Mouse (Mus musculus) macrophage (primary cell): ENCODE results near the gene Wfdc21. TPM values are rescaled to one million over a fixed set of nuclear protein-coding genes. Genes with fewer than 3 reads are reported as not detected.

ENCODE experiments used
- H3K27ac ChIP-seq: fragments of 350-480 bp; formaldehyde crosslinking; 2 replicates; pipeline ENCODE4 v1.9.0; 2021
- H3K36me3 ChIP-seq: fragments of 350-480 bp; formaldehyde crosslinking; 2 replicates; pipeline ENCODE4 v1.9.0; 2021; ENCODE audit errors: inconsistent target
- H3K4me3 ChIP-seq: fragments of 350-480 bp; formaldehyde crosslinking; 2 replicates; pipeline ENCODE4 v1.9.0; 2021; ENCODE audit errors: inconsistent target
- H3K79me2 ChIP-seq: fragments of 350-480 bp; formaldehyde crosslinking; 2 replicates; pipeline ENCODE4 v1.9.0; 2021; ENCODE audit errors: inconsistent target
- WGBS: methylation state at CpG from one replicate; pipeline ENCODE4 v1.1.7; 2026; ENCODE audit warnings: inconsistent platforms; ENCODE audit not compliant: missing documents; 5-methylcytosine and 5-hydroxymethylcytosine counted together
- polyA plus RNA-seq: library from polyadenylated mRNA; stranded (reverse); fragments of 250-400 nt; gene quantifications from 3 replicates; pipeline ENCODE4 v1.2.4, GENCODE M21; 2018; ENCODE audit warnings: inconsistent platforms

Wfdc21 gene
- polyA plus RNA-seq, 1 experiment from 2014 or later, result 1.2 TPM

- Histone ChIP-seq H3K36me3 (peaks cover 96% of the 10 kb centered on the region), H3K79me2 (no peaks in the 10 kb centered on the region)
- WGBS, result 46% methylated on average over 8 of the region's 8 CpGs
Measured at GRCm38 (mm10) chr11:83776798-83777197, 30.1 kb downstream of the Wfdc21 start.

DNA sequence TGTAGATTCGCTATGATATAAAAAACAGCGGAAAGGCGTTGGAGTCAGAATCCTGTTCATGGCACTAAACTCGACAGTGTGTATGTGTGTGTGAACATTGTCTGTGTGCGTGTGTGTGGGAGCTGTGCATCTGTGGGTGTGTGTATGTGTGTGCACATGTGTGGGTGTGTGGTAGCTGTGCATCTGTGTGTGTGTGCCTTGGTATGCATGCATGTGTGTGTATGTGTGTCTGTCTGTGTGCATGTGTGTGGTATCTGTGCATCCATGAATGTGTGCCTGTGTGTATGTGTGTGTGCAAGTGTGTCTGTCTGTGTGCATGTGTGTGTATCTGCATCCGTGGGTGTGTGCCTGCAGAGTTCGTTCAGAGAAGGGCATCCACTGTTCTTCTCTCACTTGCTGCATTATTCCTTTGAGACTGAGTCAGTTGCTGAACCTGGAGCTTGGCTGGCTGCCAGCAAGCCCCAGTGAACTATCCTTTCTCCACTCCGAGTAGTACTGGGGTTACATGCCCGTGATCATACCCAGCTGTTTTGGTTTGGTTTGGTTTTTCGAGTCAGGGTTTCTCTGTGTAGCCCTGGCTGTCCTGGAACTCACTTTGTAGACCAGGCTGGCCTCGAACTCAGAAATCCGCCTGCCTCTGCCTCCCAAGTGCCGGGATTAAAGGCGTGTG lies 37.3 kb downstream of the Wfdc21 start:
- WGBS, result 97% methylated on average over 11 of the region's 14 CpGs
- H3K36me3 ChIP-seq, result peaks cover 43% of the 10 kb centered on the region

More at GRCm38 (mm10) chr11:83776798-83777197, 30.1 kb downstream of the Wfdc21 start:
- H3K4me3 ChIP-seq, result no peak overlapping the region
- no peak overlapping the region for H3K27ac ChIP-seq

DNA sequence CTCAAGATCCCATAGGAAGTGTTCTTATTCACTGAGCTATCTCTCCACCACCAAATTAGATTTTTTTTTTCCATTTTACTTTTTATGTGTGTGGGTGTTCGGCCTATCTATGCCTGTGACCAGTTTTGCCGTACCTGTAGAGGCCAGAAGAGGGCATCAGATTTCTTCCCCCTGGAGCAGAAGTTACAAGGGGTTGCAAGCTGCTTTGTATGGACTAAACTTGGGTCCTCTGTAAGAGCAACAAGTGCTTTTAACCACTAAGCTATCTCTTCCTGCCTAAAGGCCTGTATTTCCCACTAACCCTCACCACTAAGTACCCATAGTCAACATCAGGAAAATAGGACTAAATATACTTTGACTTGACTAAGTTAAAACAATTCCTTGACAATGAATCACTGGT lies 37.9 kb downstream of the Wfdc21 start:
- Histone ChIP-seq H3K27ac (no peak overlapping the region), H3K36me3 (peaks cover 37% of the 10 kb centered on the region), H3K4me3 (no peak overlapping the region), H3K79me2 (no peaks in the 10 kb centered on the region)
- 38% methylated on average over 2 of the region's 2 CpGs for WGBS

More for the DNA sequence above, 37.3 kb downstream of the Wfdc21 start:
- no peaks in the 10 kb centered on the region for H3K79me2 ChIP-seq
- H3K27ac ChIP-seq, result no peak overlapping the region
- H3K4me3 ChIP-seq, result no peak overlapping the region

DNA sequence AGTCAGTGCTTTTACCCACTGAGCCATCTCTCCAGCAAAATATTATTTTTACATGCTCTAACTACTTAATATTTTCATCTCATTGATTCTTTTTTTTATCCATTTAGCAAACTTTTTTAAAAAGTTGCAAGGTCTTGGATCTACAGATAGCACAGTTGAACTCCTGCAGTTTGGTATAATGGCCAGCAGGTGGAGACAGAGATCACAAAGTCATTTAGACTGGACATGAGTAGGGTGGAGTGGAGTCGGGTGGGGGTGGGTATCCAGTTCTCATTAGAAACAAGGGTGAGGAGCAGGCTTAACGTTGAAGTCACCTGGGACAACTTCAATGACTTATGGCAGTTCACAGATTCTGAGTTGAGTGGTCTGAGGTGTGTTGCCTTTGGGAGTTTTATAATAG lies 38.6 kb downstream of the Wfdc21 start:
- Histone ChIP-seq H3K27ac (no peak overlapping the region), H3K4me3 (no peak overlapping the region)
- 5% methylated on average over 2 of the region's 2 CpGs for WGBS

GRCm38 (mm10) chr11:83786835-83787234 lies 40.1 kb downstream of the Wfdc21 start:
- WGBS, result 76% methylated on average over 4 of the region's 4 CpGs
- peaks cover 15% of the 10 kb centered on the region; the same call in 1 of the 2 replicates for H3K36me3 ChIP-seq

More for the DNA sequence above, 38.6 kb downstream of the Wfdc21 start:
- Histone ChIP-seq H3K79me2 (no peaks in the 10 kb centered on the region), H3K36me3 (peaks cover 30% of the 10 kb centered on the region)

GRCm38 (mm10) chr11:83787401-83788021 lies 40.8 kb downstream of the Wfdc21 start:
- H3K79me2 ChIP-seq, result no peaks in the 10 kb centered on the region
- no peak overlapping the region for H3K27ac ChIP-seq
- H3K36me3 ChIP-seq, result peaks cover 8% of the 10 kb centered on the region; the same call in 1 of the 2 replicates
- 88% methylated on average over 15 of the region's 15 CpGs for WGBS
- H3K4me3 ChIP-seq, result no peak overlapping the region

More at GRCm38 (mm10) chr11:83786835-83787234, 40.1 kb downstream of the Wfdc21 start:
- no peak overlapping the region for H3K27ac ChIP-seq
- no peak overlapping the region for H3K4me3 ChIP-seq
- H3K79me2 ChIP-seq, result no peaks in the 10 kb centered on the region

DNA sequence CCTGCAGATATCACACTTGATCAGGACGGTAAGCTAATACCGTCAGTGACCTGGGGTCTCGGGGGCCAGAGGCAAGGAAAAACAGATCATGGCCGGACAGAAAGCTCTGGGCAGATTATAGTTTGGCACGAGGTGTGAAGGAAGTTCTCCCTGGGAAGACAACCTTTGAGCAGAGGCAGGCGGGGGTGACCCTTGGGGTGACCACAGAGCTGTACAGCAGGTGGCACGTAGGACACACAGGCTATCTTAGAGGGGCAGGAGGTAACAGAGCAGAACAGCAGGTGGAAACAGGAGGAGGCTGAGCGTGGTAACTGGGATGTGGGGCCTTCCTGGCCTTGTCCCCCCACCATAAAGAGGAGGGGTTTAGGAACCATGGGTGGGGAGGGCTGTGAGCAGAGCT lies 41.6 kb downstream of the Wfdc21 start:
- Histone ChIP-seq H3K4me3 (no peak overlapping the region), H3K79me2 (no peaks in the 10 kb centered on the region), H3K27ac (no peak overlapping the region), H3K36me3 (0 out of 2 replicates have a peak, but pooled peaks cover under 1% of the 10 kb centered on the region)
- 88% methylated on average over 8 of the region's 8 CpGs for WGBS

DNA sequence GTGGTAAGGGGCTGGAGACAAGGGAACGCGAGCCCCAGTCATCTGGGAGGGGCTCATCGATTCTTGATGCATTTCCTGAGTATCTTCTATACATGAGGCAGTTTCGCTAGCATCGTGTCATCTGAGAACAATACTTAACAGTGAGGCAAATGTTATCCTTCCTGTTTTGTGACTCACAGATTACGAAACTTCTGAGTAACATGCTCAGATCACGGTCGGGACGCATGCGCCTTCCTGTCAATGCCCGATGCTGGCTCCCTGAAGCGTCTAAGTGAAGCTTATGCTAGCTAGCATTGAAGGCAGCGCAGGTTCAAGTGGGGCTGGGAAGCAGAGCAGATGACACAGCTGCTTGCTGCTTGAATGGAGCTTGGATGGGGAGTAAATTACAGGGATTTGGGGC lies 42.5 kb downstream of the Wfdc21 start:
- 5% methylated on average over 13 of the region's 13 CpGs for WGBS
- no peaks in the 10 kb centered on the region for H3K79me2 ChIP-seq
- no peak overlapping the region for H3K27ac ChIP-seq
- H3K4me3 ChIP-seq, result no peak overlapping the region
- H3K36me3 ChIP-seq, result no peaks in the 10 kb centered on the region

DNA sequence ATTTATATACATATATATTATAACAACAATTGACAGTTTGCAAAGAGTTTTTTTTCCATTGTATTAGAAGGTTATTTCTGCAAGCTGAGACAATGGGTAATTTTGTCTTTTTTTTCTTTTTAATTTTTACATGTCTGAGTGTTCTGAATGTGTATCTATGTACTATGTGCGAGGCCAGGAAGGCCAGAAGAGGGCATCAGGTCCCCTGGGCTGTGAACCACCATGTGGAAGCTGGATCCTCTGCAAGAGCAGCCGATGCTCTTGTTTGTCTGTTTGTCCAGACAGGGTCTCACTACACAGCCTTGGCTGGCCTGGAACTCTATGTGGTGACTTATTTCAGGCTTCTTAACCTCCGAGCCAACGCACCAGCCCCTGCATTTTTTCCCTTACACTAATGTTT lies 44.4 kb downstream of the Wfdc21 start:
- 89% methylated on average over 4 of the region's 4 CpGs for WGBS
- H3K4me3 ChIP-seq, result no peak overlapping the region
- no peak overlapping the region for H3K27ac ChIP-seq
- no peaks in the 10 kb centered on the region for H3K79me2 ChIP-seq
- no peaks in the 10 kb centered on the region for H3K36me3 ChIP-seq

- WGBS, result 82% methylated on average over 12 of the region's 12 CpGs
- H3K36me3 ChIP-seq, result no peaks in the 10 kb centered on the region
- no peaks in the 10 kb centered on the region for H3K79me2 ChIP-seq
- no peak overlapping the region for H3K4me3 ChIP-seq
- no peak overlapping the region for H3K27ac ChIP-seq
Measured at GRCm38 (mm10) chr11:83792316-83792914, 45.7 kb downstream of the Wfdc21 start.

DNA sequence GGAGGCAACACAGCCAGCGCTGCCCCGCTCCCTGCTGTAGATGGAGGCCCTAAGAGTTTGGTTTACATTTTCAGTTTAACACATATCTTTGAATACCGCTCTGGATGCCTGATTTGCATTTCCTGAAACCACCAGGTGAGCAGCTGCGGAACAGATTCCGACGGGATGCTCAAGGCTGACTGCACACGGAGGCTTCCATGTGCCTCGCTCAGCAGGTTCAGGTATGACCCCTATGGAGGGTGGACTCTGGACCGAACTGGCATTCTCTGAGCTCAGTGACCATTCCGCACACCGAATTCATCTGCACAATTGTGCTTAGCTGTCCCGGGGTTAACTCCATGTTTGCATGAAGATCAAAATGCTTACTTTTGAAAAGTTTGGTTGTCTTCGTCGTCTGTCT lies 46.5 kb downstream of the Wfdc21 start:
- Histone ChIP-seq H3K79me2 (no peaks in the 10 kb centered on the region), H3K36me3 (no peaks in the 10 kb centered on the region), H3K27ac (no peak overlapping the region), H3K4me3 (no peak overlapping the region)
- 91% methylated on average over 14 of the region's 14 CpGs for WGBS

DNA sequence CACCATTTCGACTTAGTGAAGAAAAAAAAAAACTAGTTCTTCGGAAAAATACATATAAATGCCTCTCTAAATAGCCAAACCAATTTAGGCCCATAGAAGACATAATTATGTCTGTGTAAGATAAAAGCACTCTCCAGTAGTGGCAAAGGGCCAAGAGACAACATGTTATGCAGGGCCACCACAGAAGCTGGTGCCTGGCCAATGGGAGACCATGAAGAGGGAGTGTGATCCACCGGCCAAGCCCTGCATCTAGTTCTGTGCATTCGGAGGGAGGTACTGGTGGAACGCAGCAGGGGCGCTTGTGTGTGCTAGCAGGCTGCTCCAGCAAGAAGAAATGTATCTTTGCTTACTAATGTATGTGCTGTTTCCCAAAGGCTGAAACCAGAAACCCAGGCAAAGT lies 49.4 kb downstream of the Wfdc21 start:
- H3K4me3 ChIP-seq, result no peak overlapping the region
- 94% methylated on average over 6 of the region's 6 CpGs for WGBS
- no peak overlapping the region for H3K27ac ChIP-seq
- no peaks in the 10 kb centered on the region for H3K79me2 ChIP-seq
- no peaks in the 10 kb centered on the region for H3K36me3 ChIP-seq

GRCm38 (mm10) chr11:83796980-83797608 lies 50.4 kb downstream of the Wfdc21 start:
- no peaks in the 10 kb centered on the region for H3K79me2 ChIP-seq
- WGBS, result 86% methylated on average over 9 of the region's 10 CpGs
- H3K36me3 ChIP-seq, result no peaks in the 10 kb centered on the region
- no peak overlapping the region for H3K4me3 ChIP-seq
- H3K27ac ChIP-seq, result no peak overlapping the region

GRCm38 (mm10) chr11:83799871-83800430 lies 53.2 kb downstream of the Wfdc21 start:
- no peak overlapping the region for H3K27ac ChIP-seq
- H3K4me3 ChIP-seq, result no peak overlapping the region
- 80% methylated on average over 10 of the region's 12 CpGs for WGBS
- no peaks in the 10 kb centered on the region for H3K79me2 ChIP-seq
- no peaks in the 10 kb centered on the region for H3K36me3 ChIP-seq
